Mouse (Mus musculus) G1E (cell line): ENCODE results near the gene Gm10720. TPM values are rescaled to one million over a fixed set of nuclear protein-coding genes. Genes with fewer than 3 reads are reported as not detected.
"Not testable (repeated sequence)": the region's sequence is repeated elsewhere in the genome, so short reads cannot be mapped to it uniquely, and the experiment has no call there.

ENCODE experiments used
- ATAC-seq: 2 replicates; pipeline ENCODE4 v1.8.0; 2016; ENCODE audit warnings: mild to moderate bottlenecking; ENCODE audit not compliant: insufficient number of reproducible peaks, poor library complexity, low FRiP score, severe bottlenecking; ENCODE audit errors: extremely low read depth
- DNase-seq: peaks from one replicate; pipeline ENCODE4 v3.0.0; 2012; ENCODE audit warnings: low spot score
- H3K27me3 ChIP-seq: 2 replicates; pipeline ENCODE4 v1.6.1; 2012; ENCODE audit warnings: mild to moderate bottlenecking, low read length, inconsistent platforms; ENCODE audit not compliant: insufficient read depth
- H3K36me3 ChIP-seq: replicated peaks from 2 replicates; pipeline ENCODE3; 2012; ENCODE audit warnings: mild to moderate bottlenecking, inconsistent platforms
- H3K4me1 ChIP-seq: 2 replicates; pipeline ENCODE4 v1.6.1; 2012; ENCODE audit warnings: low read depth, low read length, inconsistent platforms, mixed read lengths; ENCODE audit not compliant: insufficient read depth
- H3K4me3 ChIP-seq: 2 replicates; pipeline ENCODE4 v1.5.1; 2012; ENCODE audit warnings: low read depth, mild to moderate bottlenecking, inconsistent platforms, low read length, moderate library complexity, mixed read lengths
- H3K9me3 ChIP-seq: replicated peaks from 2 replicates; pipeline ENCODE4 v1.6.1; 2012; ENCODE audit warnings: inconsistent platforms
- TAL1 ChIP-seq: conservative IDR thresholded peaks from 2 replicates; pipeline ENCODE4 v1.6.1; 2012; ENCODE audit warnings: low read depth, low read length, inconsistent platforms, mixed read lengths
- polyA plus RNA-seq: library from polyadenylated mRNA; stranded (reverse); fragments of >175 nt; gene quantifications from 2 replicates; pipeline ENCODE4 v1.2.3, GENCODE M21; 2012
- total RNA-seq, 2 experiments: library from RNA; stranded (forward) in 1 of 2; stranded (reverse) in 1 of 2; fragments of 200-1000 nt in 1 of 2; fragments of >200 nt in 1 of 2; fragmentation: Nextera tagmentation in 1 of 2; gene quantifications; 2 replicates each; pipeline ENCODE4 v1.2.3; 2014 to 2017

Gene Gm10720
- total and polyA plus RNA-seq, 3 experiments, result 7.5 TPM; not detected in 2

DNA sequence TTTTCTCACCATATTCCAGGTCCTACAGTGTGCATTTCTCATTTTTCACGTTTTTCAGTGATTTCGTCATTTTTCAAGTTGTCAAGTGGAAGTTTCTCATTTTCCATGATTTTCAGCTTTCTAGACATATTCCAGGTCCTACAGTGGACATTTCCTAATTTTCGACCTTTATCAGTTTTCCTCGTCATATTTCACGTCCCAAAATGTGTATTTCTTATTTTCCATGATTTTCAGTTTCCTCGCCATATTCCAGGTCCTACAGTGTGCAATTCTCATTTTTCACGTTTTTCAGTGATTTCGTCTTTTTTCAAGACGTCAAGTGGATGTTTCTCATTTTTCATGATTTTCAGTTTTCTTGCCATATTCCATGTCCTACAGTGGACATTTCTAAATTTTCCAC lies 11.7 kb downstream of the Gm10720 start:
- not testable (repeated sequence) for H3K4me1 ChIP-seq, H3K4me3 ChIP-seq, H3K9me3 ChIP-seq, H3K36me3 ChIP-seq, DNase-seq, H3K27me3 ChIP-seq
- ATAC-seq, result 0 out of 2 replicates have a peak, but pooled peaks have one; percentile 5

DNA sequence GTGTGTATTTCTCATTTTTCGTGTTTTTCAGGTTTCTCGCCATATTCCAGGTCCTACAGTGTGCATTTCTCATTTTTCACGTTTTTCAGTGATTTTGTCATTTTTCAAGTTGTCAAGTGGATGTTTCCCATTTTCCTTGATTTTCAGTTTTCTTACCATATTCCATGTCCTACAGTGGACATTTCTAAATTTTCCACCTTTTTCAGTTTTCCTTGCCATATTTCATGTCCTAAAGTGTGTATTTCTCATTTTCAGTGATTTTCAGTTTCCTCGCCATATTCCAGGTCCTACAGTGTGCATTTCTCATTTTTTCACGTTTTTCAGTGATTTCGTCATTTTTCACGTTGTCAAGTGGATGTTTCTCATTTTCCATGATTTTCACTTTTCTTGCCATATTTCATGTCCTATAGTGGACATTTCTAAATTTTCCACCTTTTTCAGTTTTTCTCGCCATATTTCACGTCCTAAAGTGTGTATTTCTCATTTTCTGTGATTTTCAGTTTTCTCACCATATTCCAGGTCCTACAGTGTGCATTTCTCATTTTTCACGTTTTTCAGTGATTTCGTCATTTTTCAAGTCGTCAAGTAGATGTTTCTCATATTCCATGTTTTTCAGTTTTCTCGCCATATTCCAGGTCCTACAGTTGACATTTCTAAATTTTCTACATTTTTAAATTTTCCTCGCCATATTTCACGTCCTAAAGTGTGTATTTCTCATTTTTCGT lies 14.0 kb downstream of the Gm10720 start:
- ATAC-seq, H3K4me3 ChIP-seq, H3K27me3 ChIP-seq, DNase-seq, H3K4me1 ChIP-seq, H3K9me3 ChIP-seq, H3K36me3 ChIP-seq: not testable (repeated sequence)
- TF ChIP-seq TAL1, result 0 out of 2 replicates have a peak, but pooled peaks have one; percentile 4

DNA sequence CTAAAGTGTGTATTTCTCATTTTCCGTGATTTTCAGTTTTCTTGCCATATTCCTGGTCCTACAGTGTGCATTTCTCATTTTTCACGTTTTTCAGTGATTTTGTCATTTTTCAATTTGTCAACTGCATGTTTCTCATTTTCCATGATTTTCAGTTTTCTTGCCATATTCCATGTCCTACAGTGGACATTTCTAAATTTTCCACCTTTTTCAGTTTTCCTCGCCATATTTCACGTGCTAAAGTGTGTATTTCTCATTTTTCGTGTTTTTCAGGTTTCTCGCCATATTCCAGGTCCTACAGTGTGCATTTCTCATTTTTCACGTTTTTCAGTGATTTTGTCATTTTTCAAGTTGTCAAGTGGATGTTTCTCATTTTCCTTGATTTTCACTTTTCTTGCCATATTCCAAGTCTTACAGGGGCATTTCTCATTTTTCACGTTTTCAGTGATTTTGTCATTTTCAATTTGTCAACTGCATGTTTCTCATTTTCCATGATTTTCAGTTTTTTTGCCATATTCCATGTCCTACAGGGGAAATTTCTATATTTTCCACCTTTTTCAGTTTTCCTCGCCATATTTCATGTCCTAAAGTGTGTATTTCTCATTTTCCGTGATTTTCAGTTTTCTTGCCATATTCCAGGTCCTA lies 15.3 kb downstream of the Gm10720 start:
- not testable (repeated sequence) for H3K4me1 ChIP-seq, DNase-seq, H3K27me3 ChIP-seq, H3K9me3 ChIP-seq, ATAC-seq, H3K4me3 ChIP-seq, H3K36me3 ChIP-seq

DNA sequence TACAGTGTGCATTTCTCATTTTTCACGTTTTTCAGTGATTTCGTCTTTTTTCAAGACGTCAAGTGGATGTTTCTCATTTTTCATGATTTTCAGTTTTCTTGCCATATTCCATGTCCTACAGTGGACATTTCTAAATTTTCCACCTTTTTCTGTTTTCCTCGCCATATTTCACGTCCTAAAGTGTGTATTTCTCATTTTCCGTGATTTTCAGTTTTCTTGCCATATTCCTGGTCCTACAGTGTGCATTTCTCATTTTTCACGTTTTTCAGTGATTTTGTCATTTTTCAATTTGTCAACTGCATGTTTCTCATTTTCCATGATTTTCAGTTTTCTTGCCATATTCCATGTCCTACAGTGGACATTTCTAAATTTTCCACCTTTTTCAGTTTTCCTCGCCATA lies 18.8 kb downstream of the Gm10720 start, which contains the start of gene Gm17535:
Gm17535 (plus strand) TSS at position 301 of the 400 bp plus-strand sequence.
- H3K36me3 ChIP-seq, ATAC-seq: not testable (repeated sequence)

DNA sequence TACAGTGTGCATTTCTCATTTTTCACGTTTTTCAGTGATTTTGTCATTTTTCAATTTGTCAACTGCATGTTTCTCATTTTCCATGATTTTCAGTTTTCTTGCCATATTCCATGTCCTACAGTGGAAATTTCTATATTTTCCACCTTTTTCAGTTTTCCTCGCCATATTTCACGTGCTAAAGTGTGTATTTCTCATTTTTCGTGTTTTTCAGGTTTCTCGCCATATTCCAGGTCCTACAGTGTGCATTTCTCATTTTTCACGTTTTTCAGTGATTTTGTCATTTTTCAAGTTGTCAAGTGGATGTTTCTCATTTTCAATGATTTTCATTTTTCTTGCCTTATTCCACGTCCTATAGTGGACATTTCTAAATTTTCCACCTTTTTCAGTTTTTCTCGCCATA lies 21.1 kb downstream of the Gm10720 start, which contains the start of gene Gm10715:
Gm10715 (plus strand) TSS at position 301 of the 400 bp plus-strand sequence.
- not testable (repeated sequence) for DNase-seq, H3K4me3 ChIP-seq, H3K27me3 ChIP-seq, H3K4me1 ChIP-seq, ATAC-seq, H3K36me3 ChIP-seq, H3K9me3 ChIP-seq

More for the DNA sequence above, 18.8 kb downstream of the Gm10720 start, which contains the start of gene Gm17535:
- H3K4me1 ChIP-seq, H3K27me3 ChIP-seq, DNase-seq, H3K9me3 ChIP-seq, H3K4me3 ChIP-seq: not testable (repeated sequence)

DNA sequence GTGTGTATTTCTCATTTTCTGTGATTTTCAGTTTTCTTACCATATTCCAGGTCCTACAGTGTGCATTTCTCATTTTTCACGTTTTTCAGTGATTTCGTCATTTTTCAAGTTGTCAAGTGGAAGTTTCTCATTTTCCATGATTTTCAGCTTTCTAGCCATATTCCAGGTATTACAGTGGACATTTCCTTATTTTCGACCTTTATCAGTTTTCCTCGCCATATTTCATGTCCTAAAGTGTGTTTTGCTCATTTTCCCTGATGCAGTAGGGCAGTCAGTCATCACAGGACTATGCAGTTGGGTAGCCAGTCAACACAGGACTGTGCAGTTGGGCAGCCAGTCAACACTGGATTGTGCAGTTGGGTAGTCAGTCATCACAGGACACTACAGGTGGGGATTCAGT lies 22.7 kb downstream of the Gm10720 start:
- H3K4me3 ChIP-seq, H3K9me3 ChIP-seq, H3K4me1 ChIP-seq, ATAC-seq, H3K36me3 ChIP-seq, H3K27me3 ChIP-seq, DNase-seq: not testable (repeated sequence)

Other genes starting within 250 kb of the Gm10720 start
- gene Gm10722, start 14.7 kb upstream of the Gm10720 start, total RNA-seq (2014; fragmentation: Nextera tagmentation), result not detected in 2 replicates
- gene Gm10722, start 14.7 kb upstream of the Gm10720 start, total RNA-seq (2017), result 8.1 and 13.8 TPM in 2 replicates
- 0.09 TPM in 1 of 2 replicates, not detected in the other for gene Gm10722, start 14.7 kb upstream of the Gm10720 start, polyA plus RNA-seq
- gene Gm11168, start 12.3 kb upstream of the Gm10720 start, total RNA-seq (2014; fragmentation: Nextera tagmentation), result 1.9 and 3.6 TPM in 2 replicates
- 12.4 and 16.0 TPM in 2 replicates for gene Gm11168, start 12.3 kb upstream of the Gm10720 start, total RNA-seq (2017)
- 0.12 TPM in 1 of 2 replicates, not detected in the other for gene Gm11168, start 12.3 kb upstream of the Gm10720 start, polyA plus RNA-seq
- gene Gm10721, start 2.5 kb upstream of the Gm10720 start, total RNA-seq (2014; fragmentation: Nextera tagmentation), result not detected in 2 replicates
- gene Gm10721, start 2.5 kb upstream of the Gm10720 start, total RNA-seq (2017), result 17.5 and 19.1 TPM in 2 replicates
- 0.11 TPM in 2 replicates for gene Gm10721, start 2.5 kb upstream of the Gm10720 start, polyA plus RNA-seq
- gene Gm10719, start 1.8 kb downstream of the Gm10720 start, total RNA-seq (2014; fragmentation: Nextera tagmentation), result 3.2 TPM in 1 of 2 replicates, not detected in the other
- 106 and 146 TPM in 2 replicates for gene Gm10719, start 1.8 kb downstream of the Gm10720 start, total RNA-seq (2017)
- gene Gm10719, start 1.8 kb downstream of the Gm10720 start, polyA plus RNA-seq, result 0.38 and 1.0 TPM in 2 replicates
- gene Gm10718, start 7.9 kb downstream of the Gm10720 start, total RNA-seq (2014; fragmentation: Nextera tagmentation), result not detected in 2 replicates
- 46.0 and 52.3 TPM in 2 replicates for gene Gm10718, start 7.9 kb downstream of the Gm10720 start, total RNA-seq (2017)
- 1.3 and 2.6 TPM in 2 replicates for gene Gm10718, start 7.9 kb downstream of the Gm10720 start, polyA plus RNA-seq
- gene Gm10717, start 9.8 kb downstream of the Gm10720 start, total RNA-seq (2014; fragmentation: Nextera tagmentation), result 1.4 TPM in 1 of 2 replicates, not detected in the other
- 51.8 and 65.5 TPM in 2 replicates for gene Gm10717, start 9.8 kb downstream of the Gm10720 start, total RNA-seq (2017)
- 0.14 and 0.45 TPM in 2 replicates for gene Gm10717, start 9.8 kb downstream of the Gm10720 start, polyA plus RNA-seq
- not detected in 2 replicates for gene Gm17535, start 18.9 kb downstream of the Gm10720 start, total RNA-seq (2014; fragmentation: Nextera tagmentation)
- gene Gm17535, start 18.9 kb downstream of the Gm10720 start, total RNA-seq (2017), result 6.6 and 8.5 TPM in 2 replicates
- gene Gm17535, start 18.9 kb downstream of the Gm10720 start, polyA plus RNA-seq, result 0.09 TPM in 1 of 2 replicates, not detected in the other
- 1.2 TPM in 1 of 2 replicates, not detected in the other for gene Gm10715, start 21.2 kb downstream of the Gm10720 start, total RNA-seq (2014; fragmentation: Nextera tagmentation)
- gene Gm10715, start 21.2 kb downstream of the Gm10720 start, total RNA-seq (2017), result 9.5 and 13.9 TPM in 2 replicates
- gene Gm10715, start 21.2 kb downstream of the Gm10720 start, polyA plus RNA-seq, result not detected in 2 replicates